Mouse (Mus musculus): ENCODE results near the gene Ccdc134.

The Ccdc134 gene

GRCm38 (mm10) chr15:82170437-82171377 is 43.0 kb downstream of the Ccdc134 start:
- no peak for DNase-seq (ENCODE audit: low spot score)

DNA sequence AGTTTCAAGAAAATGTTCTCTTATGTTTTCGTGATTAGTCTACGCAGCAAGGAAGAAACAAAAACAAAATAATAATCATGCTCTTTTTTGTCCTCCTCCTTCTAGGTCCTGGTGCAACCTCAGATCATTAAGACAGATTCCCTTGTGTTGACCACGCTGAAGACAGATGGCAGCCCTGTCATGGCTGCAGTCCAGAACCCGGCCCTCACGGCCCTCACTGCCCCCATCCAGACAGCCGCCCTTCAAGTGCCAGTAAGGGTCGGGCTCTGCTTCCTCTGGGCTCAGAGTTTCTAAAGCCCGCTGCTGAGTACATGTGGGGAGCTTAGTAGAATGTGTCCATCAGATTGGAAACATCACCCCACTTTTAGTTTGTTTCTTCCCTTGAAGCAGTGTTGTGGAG is 44.9 kb downstream of the Ccdc134 start:
- DNase-seq (ENCODE audit: low spot score), result no peak

DNA sequence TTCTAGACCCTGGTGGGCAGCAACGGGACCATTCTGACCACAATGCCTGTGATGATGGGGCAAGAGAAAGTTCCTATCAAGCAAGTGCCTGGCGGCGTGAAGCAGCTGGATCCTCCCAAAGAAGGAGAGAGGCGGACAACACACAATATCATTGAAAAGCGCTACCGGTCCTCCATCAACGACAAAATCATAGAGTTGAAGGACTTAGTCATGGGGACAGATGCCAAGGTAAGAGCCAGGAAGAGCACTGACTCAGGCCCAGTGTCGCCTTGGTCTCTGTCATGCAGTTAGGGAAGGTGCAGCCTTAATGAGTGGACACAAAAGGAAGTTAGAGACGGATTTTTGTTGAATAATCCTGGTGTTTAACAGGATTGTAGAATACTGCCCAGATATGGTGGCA is 47.4 kb downstream of the Ccdc134 start:
- DNase-seq (ENCODE audit: low spot score), result no peak

DNA sequence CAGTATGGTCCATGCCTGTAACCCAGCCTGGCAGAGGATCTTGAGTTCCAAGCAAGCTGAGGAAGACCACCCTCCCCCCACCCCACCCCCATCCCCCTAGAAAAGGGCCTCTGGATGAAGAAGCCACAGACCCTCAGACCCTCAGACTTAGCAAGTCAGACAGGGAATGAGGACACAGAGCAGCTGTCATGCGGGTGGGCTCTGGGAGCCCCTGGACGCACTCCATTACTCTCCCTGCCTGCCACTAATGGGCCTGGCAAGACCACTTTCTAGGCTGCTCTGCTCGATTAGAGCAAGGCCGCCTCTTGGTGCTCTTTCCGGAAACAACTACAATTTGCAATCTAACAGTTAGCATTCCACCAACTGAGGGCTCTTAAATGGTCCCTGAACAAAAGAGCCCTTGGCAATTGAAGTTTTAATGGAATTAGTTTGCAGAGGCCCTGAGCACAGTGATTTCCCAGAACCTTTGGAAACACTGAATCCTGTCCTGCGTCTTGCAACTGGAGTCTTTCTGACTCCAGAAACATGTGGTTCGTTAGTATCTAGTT is 50.1 kb downstream of the Ccdc134 start:
- no peak for DNase-seq (ENCODE audit: low spot score)

GRCm38 (mm10) chr15:82181131-82181530 is 53.4 kb downstream of the Ccdc134 start:
- DNase-seq (ENCODE audit: low spot score), result no peak

DNA sequence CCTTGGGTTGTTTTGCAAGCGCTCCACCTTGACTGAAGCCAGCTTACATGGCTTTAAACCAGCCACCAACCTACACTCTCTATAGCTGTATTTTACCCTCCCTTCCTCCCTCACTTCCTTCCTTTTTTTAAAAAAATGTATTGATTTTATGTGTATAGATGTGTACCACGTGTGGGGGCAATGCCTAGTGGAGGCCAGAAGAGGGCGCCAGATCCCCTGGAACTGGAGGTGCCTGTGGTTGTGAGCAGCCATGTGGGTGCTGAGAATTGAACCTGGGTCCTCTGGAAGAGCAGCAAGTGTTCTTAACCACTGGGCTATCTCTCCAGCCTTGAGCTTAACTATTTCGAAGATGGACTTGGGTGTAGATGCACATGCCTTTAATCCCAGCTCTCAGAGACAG is 54.6 kb downstream of the Ccdc134 start:
- no peak for DNase-seq (ENCODE audit: low spot score)

- no peak for DNase-seq (ENCODE audit: low spot score)
Measured at GRCm38 (mm10) chr15:82183596-82183995, 55.9 kb downstream of the Ccdc134 start.

GRCm38 (mm10) chr15:82184183-82184582 is 56.5 kb downstream of the Ccdc134 start:
- DNase-seq (ENCODE audit: low spot score), result no peak

DNA sequence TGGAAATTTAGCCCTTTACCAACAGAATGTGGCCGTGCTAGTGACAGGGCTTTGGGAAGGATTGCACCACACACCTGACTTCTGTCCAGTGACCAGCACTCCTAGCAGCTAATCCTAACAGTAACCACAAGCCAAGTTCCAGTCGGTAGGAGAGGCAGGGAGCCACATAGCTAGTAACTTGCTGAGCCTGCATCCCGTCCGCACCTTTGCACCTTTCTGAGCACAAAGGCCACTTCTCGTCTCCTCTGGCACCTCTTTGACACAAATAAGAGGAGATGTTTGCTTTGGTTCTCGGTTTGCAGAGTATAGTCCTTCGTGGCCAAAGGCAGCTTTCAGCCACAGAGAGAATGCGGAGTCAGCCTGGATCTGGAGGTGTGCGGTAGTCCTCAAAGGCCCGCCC is 56.9 kb downstream of the Ccdc134 start:
- no peak for DNase-seq (ENCODE audit: low spot score)

GRCm38 (mm10) chr15:82185062-82185783 is 57.5 kb downstream of the Ccdc134 start:
- no peak for DNase-seq (ENCODE audit: low spot score)

- DNase-seq (ENCODE audit: low spot score), result no peak
Measured at GRCm38 (mm10) chr15:82186131-82186530, 58.4 kb downstream of the Ccdc134 start.

DNA sequence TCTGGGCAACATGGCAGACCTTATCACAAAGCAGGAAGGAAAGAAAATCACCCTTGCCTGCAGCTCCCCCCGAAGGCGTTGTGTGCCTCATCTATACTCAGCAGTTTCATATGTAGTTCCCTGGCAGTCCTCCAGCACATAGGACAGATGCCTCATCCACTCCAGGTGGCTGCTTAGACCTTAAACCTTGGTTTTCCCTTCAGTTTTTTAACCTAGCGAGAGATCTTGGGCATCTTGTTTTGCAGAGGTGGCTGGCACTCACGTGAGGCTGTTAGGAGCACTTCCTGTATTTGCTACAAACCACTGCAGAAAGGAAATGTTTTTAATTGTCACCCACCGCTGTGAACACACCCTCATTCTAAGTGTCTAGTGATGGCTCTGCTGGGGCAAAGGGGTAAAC is 59.2 kb downstream of the Ccdc134 start:
- no peak for DNase-seq (ENCODE audit: low spot score)

- DNase-seq (ENCODE audit: low spot score), result no peak
Measured at GRCm38 (mm10) chr15:82187401-82187800, 59.7 kb downstream of the Ccdc134 start.

DNA sequence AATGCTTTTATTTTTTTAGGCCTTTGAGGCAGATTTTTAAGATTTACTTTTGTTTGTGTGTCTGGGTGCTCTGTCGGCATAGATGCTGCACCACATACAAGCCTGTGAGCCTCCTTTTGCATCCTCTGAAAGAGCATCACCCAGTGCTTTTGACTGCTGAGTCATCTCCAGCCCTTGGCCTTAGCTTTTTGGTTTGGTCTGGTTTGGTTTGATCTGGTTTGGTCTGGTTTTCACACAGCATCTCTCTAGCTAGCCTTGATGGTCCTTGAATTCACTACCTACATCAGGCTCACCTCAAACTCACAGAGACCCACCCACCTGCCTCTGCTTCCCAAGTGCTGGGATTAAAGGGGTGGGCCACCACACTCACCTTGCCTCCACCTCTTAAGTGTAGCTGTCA is 60.2 kb downstream of the Ccdc134 start:
- no peak for DNase-seq (ENCODE audit: low spot score)

- DNase-seq (ENCODE audit: low spot score), result no peak
Measured at GRCm38 (mm10) chr15:82188481-82189240, 60.9 kb downstream of the Ccdc134 start.

Measured in urinary bladder, postnatal 25 days (tissue).